In the genomic region with DNA sequence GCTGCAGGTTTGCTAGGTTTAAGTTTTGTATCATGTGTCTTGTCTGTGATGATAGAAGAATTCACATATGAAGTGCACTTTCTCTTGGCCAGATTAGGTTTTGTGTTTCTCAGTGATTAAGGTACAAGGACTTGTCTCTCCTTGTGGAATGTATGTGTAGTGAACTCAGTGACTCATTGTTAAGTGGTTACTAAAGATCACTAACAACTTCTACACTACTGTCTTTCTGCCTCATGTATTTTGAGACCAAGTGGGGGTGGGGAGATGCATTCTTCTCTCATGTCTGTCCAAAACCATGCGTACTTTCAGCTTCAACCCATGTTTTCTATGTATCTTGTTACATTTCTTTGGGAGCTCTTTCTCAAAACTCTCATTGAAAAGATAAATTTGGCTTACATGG, we compare ENCODE assay signal across 28 mouse cellular contexts. TPM values are rescaled to one million over a fixed set of nuclear protein-coding genes. Genes with fewer than 3 reads are reported as not detected.
DNase-seq lines count a peak whose midpoint lies in the region; ATAC-seq and TF ChIP-seq lines count a peak whose summit lies in the region.
"Had no signal": no experiment of that assay in that cellular context is flagged by ENCODE, and none has a peak within 500 bp of the region (broad histone marks: within the 10 kb centered on the region; RNA-seq: fewer than 3 reads in every experiment).

No protein-coding gene starts in this region.

- H3K27me3 ChIP-seq in kidney, postnatal 0 days (ENCODE audit: insufficient read depth, low read length) = no peaks in the 10 kb centered on the region
- H3K27me3 ChIP-seq in Patski = no peaks in the 10 kb centered on the region
- H3K27me3 ChIP-seq: CH12.LX; embryonic facial prominence, embryonic 13.5 days; embryonic facial prominence, embryonic 15.5 days; forebrain, embryonic 12.5 days had no signal

- POLR2A ChIA-PET in Patski (lab: Charles Lee) = interaction anchor here (0.6 kb wide), 1 partner anchor 45 kb away, joined by 3 read pairs; no protein-coding TSS in a partner anchor

- H3K36me3 ChIP-seq in kidney, postnatal 0 days (ENCODE audit: insufficient read depth, low read length) = peaks cover 6% of the 10 kb centered on the region; the same call in 1 of the 2 replicates

- CTCF ChIA-PET in Patski (lab: Charles Lee) = interaction anchor here (1.5 kb wide), 1 partner anchor 9 kb away, joined by 3 read pairs; no protein-coding TSS in a partner anchor

- WGBS in kidney, postnatal 0 days = 64% methylated on average over 1 of the region's 1 CpGs

- no peaks in the 10 kb centered on the region for H3K9me3 ChIP-seq in kidney, postnatal 0 days (replicated peaks; ENCODE audit: low read length)
- H3K9me3 ChIP-seq: embryonic facial prominence, embryonic 13.5 days; embryonic facial prominence, embryonic 15.5 days; forebrain, embryonic 10.5 days; forebrain, embryonic 12.5 days; G1E had no signal

- in situ Hi-C loops in Patski (cut with MboI; ENCODE audit: low pct_unique_long_range_greater_than_20kb) = no loop called here

- H3K4me2 ChIP-seq in kidney, postnatal 0 days (ENCODE audit: low read length) = no peak overlapping the region
- H3K4me2 ChIP-seq: embryonic facial prominence, embryonic 13.5 days; embryonic facial prominence, embryonic 15.5 days; forebrain, embryonic 12.5 days had no signal

- H3K4me1 ChIP-seq in kidney, postnatal 0 days (replicated peaks; ENCODE audit: insufficient read depth, low read length) = no peaks in the 10 kb centered on the region
- H3K4me1 ChIP-seq: embryonic facial prominence, embryonic 13.5 days; embryonic facial prominence, embryonic 15.5 days; forebrain, embryonic 12.5 days had no signal

- H3K4me3 ChIP-seq in kidney, postnatal 0 days (replicated peaks; ENCODE audit: low read depth, low read length) = no peak overlapping the region
- H3K4me3 ChIP-seq: embryonic facial prominence, embryonic 13.5 days; embryonic facial prominence, embryonic 15.5 days; erythroblast, embryonic 14.5 days; forebrain, embryonic 10.5 days; forebrain, embryonic 12.5 days had no signal

- TF ChIP-seq CTCF in kidney, postnatal 0 days (IDR thresholded peaks at IDR 0.05; ENCODE audit: low read depth) = peak; percentile 3; the same call in 1 of the 2 replicates
- TF ChIP-seq CTCF in Patski (IDR thresholded peaks at IDR 0.05) = peak; percentile 9

- H3K9ac ChIP-seq in kidney, postnatal 0 days (ENCODE audit: low read depth, low read length) = no peak overlapping the region
- H3K9ac ChIP-seq: embryonic facial prominence, embryonic 13.5 days; embryonic facial prominence, embryonic 15.5 days; forebrain, embryonic 12.5 days; forebrain, postnatal 0 days had no signal

- ATAC-seq in kidney, postnatal 0 days (replicated peaks; ENCODE audit: low FRiP score, low read depth) = no peak
- peak; percentile 91 for ATAC-seq in Patski
- ATAC-seq: CD4-positive, CD25-positive, alpha-beta regulatory T cell, adult 4 months; forebrain, embryonic 14.5 days; forebrain, postnatal 0 days had no signal

- no peak overlapping the region for H3K27ac ChIP-seq in kidney, postnatal 0 days
- H3K27ac ChIP-seq: embryonic facial prominence, embryonic 13.5 days; embryonic facial prominence, embryonic 15.5 days; forebrain, embryonic 10.5 days; forebrain, embryonic 12.5 days had no signal

- intact Hi-C loops in heart, postnatal 36 days (cut with DNase I) = no loop called here

- peak; percentile 23 for DNase-seq in heart, adult 11 months
- no peak for DNase-seq in heart, postnatal 36 days
- peak; percentile 13 for DNase-seq in kidney, postnatal 0 days (ENCODE audit: low spot score)
- DNase-seq in kidney, postnatal 14 days = no peak
- peak; percentile 20 for DNase-seq in Muller cell, postnatal 12 days (ENCODE audit: inconsistent ontology term)
- peak; percentile 61 for DNase-seq in Patski (ENCODE audit: low read depth, low spot score)
- DNase-seq in cerebellum, postnatal 36 days = no peak
- DNase-seq in cerebellum, postnatal 14 days = no peak
- DNase-seq: adrenal gland, adult 2 months; adrenal gland, postnatal 10 days; adrenal gland, postnatal 25 days; B cell, adult 2 months; cerebellum, adult 11 months; cerebellum, adult 18-20 months; cerebellum, adult 8-10 months; cerebellum, adult 9-11 months; cerebellum, postnatal 25 days; embryo, embryonic 11 days; forebrain, postnatal 0 days had no signal

RNA-seq across cellular contexts. Expression of gene Tlk2, which starts 31.4 kb away (rescaled TPM):
- 10 to 100 TPM; 39.6 to 41.2 TPM for total RNA-seq in heart, postnatal 36 days (2021)
- 17.5 and 18.8 TPM in 2 replicates for polyA plus RNA-seq in kidney, postnatal 0 days (2015; fragmentation: Nextera tagmentation; extraction: Ambion mirVana)
- 66.1 TPM for polyA plus RNA-seq in Patski (2021)

Comparison
In these comparisons a context has a peak if more than half of its experiments do, and no peak if none do; other contexts are left out.
1. DNase-seq: peak in heart, adult 11 months (single experiment), kidney, postnatal 0 days (single experiment), Muller cell, postnatal 12 days (single experiment) and Patski (single experiment); none in heart, postnatal 36 days (0 of 2), kidney, postnatal 14 days (single experiment), cerebellum, postnatal 36 days (0 of 2) and cerebellum, postnatal 14 days (0 of 2).